Mouse (Mus musculus): ENCODE measurements around the gene Hunk.

The Hunk gene

DNA sequence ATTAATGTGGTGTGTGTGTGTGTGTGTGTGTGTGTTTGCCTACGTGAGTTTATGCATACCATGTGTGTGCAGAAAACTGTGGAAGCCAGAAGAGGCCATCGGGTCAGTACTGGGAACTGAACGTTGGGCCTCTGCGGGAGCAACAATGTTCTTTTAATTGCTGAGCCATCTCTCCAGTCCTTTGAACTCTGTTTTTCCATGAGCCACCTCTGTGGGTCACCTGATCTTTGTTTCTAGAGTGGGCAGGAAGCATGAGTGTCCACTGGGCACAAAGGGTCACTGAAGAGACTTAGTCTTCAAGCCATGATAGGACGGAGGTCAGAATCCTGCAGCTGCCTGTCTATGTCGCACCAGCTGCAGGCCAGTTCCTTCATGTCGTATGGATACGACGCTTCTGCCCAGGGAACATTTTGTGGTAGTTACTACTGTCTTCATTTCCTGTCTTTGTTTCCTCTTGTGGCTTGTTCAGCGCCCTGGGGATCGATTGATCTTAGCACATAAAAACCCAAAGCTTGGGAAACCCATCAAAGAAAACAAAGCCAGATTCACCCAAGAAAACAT is 10.3 kb downstream of the Hunk start:
- DNase-seq, result no peak

DNA sequence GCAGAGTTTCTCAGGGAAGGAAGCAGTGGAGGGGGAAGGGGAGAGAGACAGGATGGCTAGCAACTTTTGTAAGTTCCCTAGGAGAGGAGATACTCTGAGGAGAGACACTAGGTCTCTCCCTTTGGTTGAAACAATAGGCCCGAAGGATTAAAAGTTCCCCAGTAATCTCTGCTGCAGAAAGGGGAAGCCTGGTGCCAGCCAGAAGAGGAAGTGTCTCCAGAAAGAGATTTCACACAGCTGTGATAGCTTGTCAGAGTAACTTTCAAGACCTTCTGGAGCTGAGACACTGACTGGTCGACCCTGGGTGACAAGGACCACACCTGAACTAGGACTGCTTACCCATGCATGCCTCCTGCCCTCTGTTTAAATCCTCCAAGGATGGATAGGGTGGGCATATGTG is 11.1 kb downstream of the Hunk start:
- DNase-seq, result no peak

DNA sequence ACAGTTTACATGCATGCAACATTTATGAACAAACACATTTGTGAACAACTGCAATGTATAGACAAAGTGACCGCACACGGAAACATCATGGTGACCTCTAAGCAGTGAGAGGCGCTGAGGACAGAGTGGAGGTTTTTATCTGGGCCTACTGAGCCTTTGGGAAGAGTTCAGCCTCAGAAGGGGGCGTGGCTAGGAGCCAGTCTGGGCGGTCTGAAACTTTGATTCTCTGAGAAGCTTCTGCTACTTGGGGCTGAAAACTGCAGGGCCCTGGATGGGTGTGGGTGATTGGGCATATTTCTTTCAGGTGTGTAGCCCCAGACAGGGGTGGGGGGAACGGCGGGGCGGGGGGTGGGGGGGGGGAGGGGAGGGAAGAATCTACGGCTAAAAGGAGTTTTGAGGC is 14.5 kb downstream of the Hunk start:
- DNase-seq, result peak; percentile 74

DNA sequence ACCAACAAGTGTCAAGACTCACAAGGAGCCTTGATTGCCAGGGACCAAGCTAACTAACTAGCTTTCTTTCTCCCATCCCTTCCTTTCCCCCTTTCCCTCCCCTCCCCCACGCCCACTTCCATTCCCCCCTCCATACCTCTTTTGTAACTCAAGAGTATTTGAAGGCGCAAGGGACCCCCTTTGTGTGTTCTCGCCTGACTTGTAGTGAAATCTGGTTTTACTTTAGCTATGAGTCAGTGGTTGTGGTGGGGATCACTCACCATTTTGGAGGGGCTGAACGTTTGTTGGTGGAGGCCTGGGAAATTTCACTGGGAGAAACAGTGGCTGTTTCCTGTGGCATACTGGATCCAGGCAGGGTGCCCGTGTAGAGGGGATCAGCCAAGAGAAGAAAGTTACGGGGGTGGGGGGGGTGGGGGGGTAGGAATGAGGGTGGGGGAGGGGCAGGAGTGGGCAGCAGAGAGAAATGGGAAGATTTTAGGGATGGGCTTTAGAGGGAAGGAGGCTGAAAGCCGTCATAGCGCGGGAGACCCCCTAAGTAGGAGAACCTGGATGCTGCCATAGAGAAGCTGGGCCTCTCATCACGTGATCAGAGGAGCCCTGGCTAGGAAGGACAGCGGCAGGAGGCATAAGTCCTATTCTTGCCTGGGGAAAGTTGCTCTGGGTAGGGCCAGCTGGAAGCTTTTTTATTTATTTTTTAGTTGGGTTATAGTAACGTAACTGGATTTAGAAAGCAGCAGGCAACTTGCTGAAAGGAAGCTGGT is 15.3 kb downstream of the Hunk start:
- no peak for DNase-seq

DNA sequence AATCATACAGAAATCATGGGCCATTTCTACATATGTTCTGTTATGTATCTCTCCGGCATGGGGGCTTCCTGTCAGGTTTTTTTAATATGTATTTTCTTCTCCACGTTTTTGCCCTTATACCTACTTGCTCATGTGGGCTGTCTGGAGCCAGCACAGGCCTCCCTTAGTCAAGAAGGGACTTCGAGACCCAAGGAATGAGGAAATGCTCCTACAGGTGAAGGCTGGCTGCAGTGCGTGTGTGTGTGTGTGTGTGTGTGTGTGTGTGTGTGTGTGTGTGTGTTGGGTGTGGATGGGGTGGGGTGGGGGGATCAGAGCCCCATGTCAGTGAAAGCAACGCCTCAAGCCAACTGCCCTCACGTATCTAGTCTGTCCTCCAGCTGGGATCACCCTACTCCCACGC is 16.5 kb downstream of the Hunk start:
- no peak for DNase-seq

DNA sequence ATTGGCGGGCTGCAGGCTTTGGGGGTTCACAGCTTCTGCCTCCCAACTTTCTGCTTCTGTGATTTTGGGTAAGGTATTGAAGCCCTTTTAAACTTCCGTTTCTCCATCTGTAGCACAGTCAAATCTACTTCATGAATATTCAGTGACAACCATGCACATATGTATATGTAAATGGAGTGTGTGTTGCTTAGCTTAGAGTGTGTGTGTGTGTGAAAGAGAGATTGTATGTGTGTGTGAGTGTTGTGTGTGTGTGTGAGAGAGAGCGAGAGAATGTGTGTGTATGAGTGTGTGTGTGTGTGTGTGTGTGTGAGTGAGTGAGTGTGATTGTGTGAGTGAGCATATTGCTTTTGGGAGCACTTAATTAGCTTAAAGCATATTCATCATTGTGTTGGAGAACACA is 19.4 kb downstream of the Hunk start:
- DNase-seq, result no peak

DNA sequence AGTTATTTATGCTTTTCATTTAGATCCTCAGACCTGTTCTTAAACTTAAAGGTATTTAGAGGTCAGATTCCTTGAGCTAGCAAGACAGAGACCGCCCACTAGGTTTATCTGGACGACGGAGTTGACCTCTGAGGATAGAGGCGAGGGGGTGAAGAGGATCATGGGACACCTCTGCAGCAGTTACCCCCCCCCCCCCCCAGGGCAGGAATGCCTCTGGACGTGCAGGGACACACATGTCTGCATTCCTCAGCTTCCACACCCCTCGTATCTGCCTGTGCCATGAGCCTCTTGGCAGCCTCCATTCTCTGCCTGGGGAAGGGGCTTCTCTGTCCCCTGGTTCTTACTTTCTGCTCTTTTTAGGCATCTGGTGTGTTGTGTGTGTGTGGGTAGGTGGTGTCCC is 19.8 kb downstream of the Hunk start:
- peak; percentile 25 for DNase-seq

DNA sequence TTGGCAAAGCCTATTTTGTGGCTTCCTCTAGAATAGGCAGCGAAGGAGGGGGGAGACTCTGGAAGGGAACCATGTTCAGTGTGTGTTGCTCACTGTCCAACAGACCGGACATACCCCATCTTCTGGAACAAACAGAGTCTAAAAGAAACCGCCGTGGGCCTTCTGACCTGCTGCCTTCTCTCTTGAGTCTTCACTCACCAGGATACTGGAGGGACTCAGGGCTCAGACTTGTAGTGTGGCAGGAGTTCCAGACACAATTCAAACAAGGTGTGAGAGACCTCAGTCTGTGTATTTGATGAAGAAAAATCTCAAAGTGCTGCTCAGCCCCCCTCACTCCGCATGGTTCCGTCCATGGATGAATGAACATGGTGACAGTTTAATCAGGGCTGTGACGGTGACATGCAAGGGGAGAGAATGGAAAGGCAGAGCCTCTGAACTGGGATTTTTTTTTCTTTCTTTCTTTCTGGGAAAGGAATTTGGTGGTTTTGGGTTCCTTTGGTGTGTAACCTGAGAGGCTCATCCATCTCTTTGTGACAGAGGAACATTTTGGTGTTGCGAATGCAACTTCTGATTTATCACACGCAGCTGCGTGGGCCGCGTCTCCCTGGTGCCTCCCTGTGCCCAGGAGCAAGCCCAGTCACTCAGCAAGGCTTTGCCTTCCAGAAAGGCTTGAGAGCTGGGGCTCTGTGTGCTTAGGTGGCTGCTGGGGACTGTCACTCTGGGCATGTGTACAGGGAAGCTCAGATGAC is 21.9 kb downstream of the Hunk start:
- DNase-seq, result no peak

DNA sequence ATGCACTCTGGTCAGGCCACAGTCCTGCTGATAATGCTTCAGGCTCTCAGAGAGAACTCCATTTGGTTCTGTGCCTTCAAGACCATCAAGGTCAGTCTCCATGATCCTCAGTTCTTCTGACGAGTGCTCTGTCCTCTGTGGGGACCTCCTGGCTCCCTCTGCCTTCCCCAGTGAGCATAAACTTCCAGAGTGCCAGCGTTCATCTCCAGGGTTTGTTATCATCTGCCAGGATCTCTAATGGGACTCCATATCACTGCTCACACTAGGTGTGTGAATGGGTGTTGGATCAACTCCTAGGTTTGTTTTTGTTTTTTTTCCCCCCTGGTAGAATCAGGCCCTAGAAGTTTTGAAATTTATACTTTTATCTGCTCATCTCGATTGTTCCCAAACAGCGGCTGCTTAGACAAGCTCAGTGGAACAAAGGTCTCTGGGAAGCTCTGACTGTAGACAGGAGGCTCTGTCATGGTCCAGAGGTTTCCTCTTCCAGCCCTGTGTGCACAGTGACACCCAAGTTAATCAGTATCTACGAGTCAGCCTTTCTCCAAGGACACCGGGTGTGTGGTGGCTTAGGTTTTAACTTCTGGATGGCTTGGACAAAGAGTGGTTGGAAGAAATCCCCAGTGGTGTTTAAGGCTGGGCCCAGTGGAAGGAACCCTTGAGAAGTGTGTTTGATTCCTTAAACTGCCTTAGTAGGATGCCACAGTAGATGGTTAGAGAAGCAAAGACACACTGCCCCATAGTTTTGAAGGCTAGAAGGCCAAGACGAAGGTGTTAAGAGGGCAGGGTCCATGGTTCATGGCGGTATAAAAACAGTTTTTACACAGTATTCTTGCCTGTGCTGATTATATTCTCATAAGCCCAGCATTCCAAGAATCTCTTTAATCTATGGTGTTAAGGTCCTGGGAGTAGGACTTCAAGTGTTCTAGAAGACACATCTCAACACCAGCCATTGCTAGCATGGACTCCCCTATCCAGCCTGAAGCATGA is 26.6 kb downstream of the Hunk start:
- peak; percentile 59 for DNase-seq

DNA sequence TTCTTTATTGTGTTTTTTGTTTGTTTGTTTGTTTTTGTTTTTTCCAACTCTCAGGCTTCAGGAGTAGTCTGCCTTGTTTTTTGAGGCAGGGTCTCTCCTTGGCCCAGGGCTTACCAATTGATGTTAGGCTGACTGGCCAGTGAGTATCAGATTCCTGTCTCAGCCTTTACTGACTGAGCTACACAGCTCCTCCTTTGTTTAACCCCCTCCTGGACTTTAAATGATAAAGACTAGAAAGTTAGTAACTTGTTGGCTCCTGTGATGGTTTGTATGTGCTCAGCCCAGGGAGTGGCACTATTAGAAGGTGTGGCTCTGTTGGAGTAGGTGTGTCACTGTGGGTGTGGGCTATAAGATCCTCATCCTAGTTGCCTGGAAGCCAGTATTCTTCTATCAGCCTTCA is 30.8 kb downstream of the Hunk start:
- DNase-seq, result no peak

DNA sequence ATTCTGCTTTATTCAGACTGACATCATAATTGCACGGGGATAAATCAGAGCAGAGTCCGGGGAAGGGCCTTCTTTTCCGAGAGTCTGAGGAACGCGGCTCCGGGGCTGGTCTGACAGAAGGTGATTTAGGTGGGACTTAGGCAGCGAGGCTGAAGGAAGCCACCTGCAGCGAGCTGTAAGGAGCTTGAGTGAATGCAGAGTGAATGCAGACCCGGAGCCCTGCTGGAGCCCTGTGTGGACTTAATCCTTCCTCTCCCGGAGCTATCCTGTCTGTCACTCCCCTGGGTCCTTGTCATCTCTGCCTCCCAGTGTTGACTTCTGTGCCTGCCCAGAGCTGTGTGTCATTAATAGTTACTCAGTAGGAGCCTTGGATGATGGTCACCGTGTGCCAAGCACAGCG is 32.8 kb downstream of the Hunk start:
- DNase-seq, result peak; percentile 42

DNA sequence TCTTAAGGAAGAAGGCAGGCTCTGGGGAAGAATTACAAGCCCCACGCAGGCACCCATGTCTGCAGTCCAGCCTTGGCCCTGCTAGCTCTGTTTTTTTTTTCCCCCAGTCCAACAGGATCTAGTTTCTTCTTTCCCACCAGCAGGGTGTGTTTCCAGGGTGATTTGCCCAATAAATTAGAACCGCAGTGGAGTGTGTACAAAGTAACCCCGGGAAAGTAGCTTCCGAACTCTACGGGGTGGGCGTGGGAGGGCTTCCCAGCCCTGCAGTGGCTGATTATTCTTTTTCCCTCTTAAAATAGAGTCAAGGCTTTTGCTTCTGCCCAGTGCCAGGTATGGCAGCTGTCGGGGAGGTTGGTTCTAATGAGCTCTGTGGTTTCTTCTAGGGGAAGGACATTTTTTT is 35.3 kb downstream of the Hunk start:
- DNase-seq, result no peak

DNA sequence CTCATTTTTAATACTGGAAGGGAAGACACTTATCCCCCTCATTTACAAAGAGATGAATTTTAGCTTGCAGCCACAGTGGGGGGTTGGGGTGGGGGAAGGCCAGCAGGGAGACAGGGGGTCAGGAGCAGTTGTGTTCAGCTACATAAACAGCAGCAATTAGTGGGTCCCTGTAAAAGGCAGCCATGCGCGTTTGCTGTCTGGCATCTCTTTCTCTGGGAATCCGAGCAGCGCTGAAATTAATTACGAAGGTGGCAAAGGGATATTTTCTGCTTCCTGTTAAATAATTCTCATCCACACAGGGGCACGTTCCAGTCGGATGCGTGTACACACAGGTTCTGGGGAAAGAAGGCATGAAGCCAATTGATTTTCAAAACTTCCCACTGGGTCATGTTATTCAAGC is 35.7 kb downstream of the Hunk start:
- no peak for DNase-seq

DNA sequence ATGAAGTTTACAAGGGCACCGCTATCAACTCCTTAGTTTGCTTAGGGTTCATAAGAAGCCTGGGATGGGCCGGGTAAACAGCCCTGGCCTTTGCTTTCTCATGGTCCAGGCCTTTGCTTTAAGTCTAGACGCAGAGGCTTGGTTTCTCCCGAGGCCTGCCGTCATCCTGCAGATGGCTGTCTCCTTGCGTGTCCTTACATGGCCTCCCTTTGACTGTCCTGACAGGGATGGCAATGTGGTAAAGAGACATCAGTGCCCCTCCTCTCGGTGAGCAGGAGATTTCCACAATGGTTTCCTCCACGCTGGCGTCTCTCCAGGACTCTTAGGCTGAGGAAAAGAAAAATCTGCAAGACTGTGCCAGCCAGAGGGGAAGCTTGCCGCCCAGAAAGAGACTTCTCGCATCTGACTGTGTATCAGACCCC is 36.3 kb downstream of the Hunk start:
- DNase-seq, result peak; percentile 74

DNA sequence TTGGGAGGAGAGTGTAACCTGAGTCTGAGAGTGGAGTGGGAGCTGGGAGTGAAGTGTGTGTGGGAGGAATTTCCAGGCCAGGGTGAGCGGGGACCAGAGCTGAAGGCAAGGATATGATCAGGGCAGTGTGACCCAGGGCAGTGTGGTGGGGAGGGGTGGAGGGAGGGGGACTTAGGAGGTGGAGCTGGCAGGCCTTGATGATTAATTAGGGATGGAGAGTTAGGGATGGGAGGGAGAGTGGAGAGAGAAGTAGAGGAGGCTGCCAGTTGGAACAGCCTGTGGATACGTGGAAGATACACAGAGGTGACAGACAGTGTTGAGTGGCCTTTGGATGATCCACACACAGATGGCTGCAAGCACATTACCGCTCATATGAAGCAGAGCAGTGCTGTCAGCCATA is 38.1 kb downstream of the Hunk start:
- no peak for DNase-seq

DNA sequence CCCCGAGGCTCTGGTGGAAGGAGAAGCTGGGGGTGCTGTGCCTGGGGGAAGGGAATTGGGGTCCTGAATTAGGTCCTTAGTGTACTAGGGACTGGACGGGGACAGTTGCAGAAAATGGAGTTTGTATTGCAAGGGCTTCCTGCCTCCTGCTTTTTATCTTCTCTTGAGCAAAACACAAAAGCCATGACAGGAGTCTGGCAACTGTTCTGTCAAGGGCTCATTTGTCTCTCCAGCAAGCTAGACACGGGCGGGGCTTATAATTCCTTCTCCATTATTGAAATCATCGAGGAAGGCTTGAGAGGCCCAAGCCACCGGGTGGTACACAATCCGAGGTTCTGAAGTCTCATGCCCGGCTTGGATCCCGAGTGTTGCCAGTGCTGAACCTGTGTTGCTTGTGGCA is 38.6 kb downstream of the Hunk start:
- DNase-seq, result no peak

DNA sequence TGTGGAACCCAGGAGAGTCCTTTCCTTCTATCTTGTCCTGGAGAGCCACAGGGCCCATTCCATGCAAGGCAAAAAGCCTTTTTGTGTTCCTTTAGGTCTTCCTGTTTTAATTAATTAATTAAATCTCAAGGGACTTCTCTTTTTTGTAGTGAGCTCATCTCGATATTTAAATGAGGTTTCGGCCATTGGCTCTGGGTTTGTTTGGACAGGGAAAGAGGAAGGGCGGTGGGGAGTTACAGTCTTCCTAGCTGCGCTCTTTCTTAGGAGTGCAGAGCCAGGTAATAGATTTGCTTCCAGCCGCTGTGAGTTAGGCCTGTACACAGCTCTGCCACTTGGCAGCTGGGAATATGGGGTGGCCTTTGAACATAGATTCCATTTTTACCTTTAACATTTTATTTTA is 40.4 kb downstream of the Hunk start:
- DNase-seq, result no peak

DNA sequence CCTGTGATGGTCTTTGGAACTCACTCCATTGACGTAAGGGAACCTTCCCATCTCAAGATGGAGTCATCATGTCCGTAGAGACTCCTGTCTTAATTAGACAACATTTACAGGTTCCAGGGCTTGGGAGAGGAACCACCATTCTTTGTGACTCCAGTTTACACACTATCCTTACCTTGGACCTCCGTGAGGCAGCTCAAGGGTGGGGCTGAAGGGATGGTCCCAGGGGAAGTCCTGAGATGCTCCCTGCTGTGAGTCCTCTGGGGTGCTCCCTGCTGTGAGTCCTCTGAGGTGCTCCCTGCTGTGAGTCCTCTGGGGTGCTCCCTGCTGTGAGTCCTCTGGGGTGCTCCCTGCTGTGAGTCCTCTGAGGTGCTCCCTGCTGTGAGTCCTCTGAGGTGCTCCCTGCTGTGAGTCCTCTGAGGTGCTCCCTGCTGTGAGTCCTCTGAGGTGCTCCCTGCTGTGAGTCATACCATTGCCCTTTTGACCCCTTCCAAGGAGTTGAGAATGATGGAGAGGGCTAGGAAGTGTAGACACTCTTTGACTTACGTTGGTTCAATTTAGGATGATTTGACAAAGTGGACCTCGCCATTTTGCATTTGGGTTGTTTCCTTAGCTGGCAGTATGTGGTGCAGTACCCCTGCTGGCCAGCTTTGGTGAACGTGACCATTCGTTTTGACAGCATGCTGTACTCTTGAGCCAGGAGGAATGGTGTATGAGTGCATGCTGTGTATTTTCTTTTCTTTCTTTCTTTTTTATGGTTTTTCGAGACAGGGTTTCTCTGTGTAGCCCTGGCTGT is 42.2 kb downstream of the Hunk start:
- DNase-seq, result no peak

DNA sequence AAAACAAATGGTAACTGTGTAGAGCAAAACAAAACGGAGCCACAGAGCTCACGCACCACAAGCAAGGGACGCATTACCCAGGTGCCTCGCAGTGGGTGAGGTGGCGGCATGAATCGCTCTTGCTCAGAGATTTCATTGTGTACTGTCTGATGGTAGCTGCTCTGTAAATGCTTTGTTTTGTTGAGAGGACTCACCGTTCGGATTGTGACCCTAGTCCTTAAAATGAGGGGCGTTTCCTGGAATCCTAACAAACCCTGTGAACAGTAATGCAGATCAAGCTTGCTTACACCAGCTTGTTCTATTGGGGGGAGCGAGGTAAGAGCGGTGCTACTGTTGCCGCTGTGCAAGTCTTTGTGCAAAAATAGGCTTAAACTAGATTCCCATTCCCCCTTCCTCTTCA is 47.7 kb downstream of the Hunk start:
- DNase-seq, result no peak

DNA sequence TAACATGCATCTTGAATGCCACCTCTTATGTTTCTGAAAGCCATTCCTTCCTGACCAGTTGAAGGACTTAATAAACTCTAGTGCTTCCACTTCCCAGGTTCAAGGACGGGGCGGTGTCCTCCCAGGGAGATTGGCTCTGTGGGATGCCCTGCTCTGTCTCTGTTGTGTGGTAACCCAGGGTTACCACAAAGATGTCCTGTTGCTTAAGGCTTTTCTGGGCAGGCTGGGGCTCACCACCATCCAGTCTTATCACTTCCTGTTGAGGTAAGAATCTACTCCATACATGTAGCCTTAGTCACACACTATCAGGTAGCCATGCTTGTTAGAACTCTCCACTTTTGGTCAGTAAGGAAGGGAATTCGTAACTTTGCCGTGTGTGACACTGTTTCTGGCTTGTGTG is 49.4 kb downstream of the Hunk start:
- DNase-seq, result no peak

DNA sequence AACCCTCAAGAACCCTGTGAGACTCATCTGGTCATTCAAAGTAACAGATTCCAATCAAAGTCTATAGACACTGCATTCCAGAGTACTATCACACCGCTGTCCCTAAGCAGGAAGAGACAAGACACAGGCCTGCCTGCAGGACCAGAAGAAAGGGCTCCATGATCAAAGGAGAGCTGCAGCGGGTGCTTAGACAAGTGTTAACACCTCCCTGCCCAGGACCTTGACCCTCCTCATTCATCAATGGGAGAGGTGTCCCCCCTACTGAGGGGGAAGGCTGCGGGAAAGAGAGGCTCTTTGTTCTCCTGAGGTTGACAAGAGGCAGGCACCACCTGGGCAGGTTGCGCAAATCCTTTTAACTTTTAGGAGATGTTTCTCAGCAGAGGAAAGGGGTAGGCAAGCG is 51.5 kb downstream of the Hunk start:
- DNase-seq, result no peak

DNA sequence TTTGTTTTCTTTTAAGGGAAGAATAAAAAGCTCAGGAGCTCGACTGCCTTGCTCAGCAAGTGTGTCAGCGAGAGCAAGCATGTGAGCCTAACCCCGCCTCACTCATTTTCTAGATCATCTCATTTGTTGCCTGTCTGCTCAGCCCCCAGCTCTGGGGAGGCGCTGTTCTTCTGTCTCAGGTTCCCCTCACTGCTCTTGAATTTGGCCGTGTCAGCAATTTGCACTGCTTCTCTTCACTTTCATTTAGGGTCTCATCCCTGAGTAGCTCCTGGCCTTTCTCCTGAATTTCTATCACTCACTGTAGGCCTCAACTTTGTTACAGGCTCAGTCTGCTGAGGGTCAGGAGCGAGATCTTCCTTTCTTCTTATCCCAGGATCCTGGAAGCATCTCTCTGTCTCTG is 53.7 kb downstream of the Hunk start:
- DNase-seq, result no peak
